Mouse (Mus musculus) kidney, embryonic 16.5 days (tissue): Measurements from ENCODE around the gene Stap2. TPM values are rescaled to one million over a fixed set of nuclear protein-coding genes. Genes with fewer than 3 reads are reported as not detected.

Source experiments
- polyA plus RNA-seq: library from polyadenylated mRNA; unstranded; fragments of >200 nt; fragmentation: Nextera tagmentation; extraction: Ambion mirVana; gene quantifications from 2 replicates; pipeline ENCODE4 v1.2.1, GENCODE M21; 2015

The Stap2 gene
- polyA plus RNA-seq, 1 experiment from 2014 or later: 21.4 TPM

Other genes with a start within 250 kb of the Stap2 start
- gene Zfp119a, start 126.7 kb downstream of the Stap2 start, polyA plus RNA-seq: 8.9 and 10.9 TPM in 2 replicates
- 17.6 and 19.1 TPM in 2 replicates for gene Zfp959, start 113.5 kb downstream of the Stap2 start, polyA plus RNA-seq
- 6.3 and 7.8 TPM in 2 replicates for gene Zfp119b, start 56.1 kb downstream of the Stap2 start, polyA plus RNA-seq
- gene Ebi3, start 52.9 kb downstream of the Stap2 start, polyA plus RNA-seq: 2.1 and 2.6 TPM in 2 replicates
- gene Yju2, start 46.5 kb downstream of the Stap2 start, polyA plus RNA-seq: 29.8 and 34.7 TPM in 2 replicates
- 41.6 and 46.0 TPM in 2 replicates for gene Shd, start 35.1 kb downstream of the Stap2 start, polyA plus RNA-seq
- 21.6 TPM in 2 replicates for gene Fsd1, start 19.1 kb downstream of the Stap2 start, polyA plus RNA-seq
- gene Mpnd, start 127 bp upstream of the Stap2 start, polyA plus RNA-seq: 109 and 112 TPM in 2 replicates
- 189 and 190 TPM in 2 replicates for gene Sh3gl1, start 31.1 kb upstream of the Stap2 start, polyA plus RNA-seq
- gene Chaf1a, start 34.9 kb upstream of the Stap2 start, polyA plus RNA-seq: 26.0 and 28.4 TPM in 2 replicates
- gene Ubxn6, start 69.4 kb upstream of the Stap2 start, polyA plus RNA-seq: 46.2 and 47.2 TPM in 2 replicates
- gene Hdgfl2, start 74.0 kb upstream of the Stap2 start, polyA plus RNA-seq: 129 and 141 TPM in 2 replicates
- 0.18 and 0.32 TPM in 2 replicates for gene Plin4, start 104.2 kb upstream of the Stap2 start, polyA plus RNA-seq
- gene Plin5, start 112.0 kb upstream of the Stap2 start, polyA plus RNA-seq: 1.6 and 2.6 TPM in 2 replicates
- gene Lrg1, start 116.4 kb upstream of the Stap2 start, polyA plus RNA-seq: 0.62 and 0.69 TPM in 2 replicates
- gene Sema6b, start 134.8 kb upstream of the Stap2 start, polyA plus RNA-seq: 1.1 TPM in 2 replicates
- gene Tnfaip8l1, start 156.9 kb upstream of the Stap2 start, polyA plus RNA-seq: 12.2 and 13.2 TPM in 2 replicates
- gene Mydgf, start 178.3 kb upstream of the Stap2 start, polyA plus RNA-seq: 102 and 109 TPM in 2 replicates
- 45.0 and 46.2 TPM in 2 replicates for gene Dpp9, start 213.3 kb upstream of the Stap2 start, polyA plus RNA-seq